Mouse (Mus musculus): ENCODE measurements around the gene Ttc39b.
A peak's percentile ranks its signal among the peaks of the same experiment; 100 is the strongest.

Gene Ttc39b

DNA sequence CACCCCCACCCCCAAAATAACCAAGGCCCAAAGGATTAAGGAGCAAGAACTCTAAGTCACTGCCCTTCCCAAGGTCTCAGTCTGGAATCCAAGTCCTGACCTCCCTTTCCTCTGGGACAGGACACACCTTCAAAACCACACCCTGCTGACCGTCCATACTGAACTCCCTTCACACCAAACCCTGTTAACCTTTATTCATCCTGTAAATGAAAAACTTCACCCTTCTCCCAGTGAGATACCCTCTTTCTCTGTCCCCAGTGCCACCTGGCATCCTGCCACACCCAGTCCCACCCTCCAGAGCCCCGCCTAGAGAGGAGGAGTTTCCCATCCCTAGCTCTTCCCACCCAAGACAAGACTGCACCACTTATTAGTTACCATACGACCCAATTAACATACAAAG, 7.3 kb downstream of the Ttc39b start:
- no peak for DNase-seq

- DNase-seq: no peak
Measured at GRCm38 (mm10) chr4:83315930-83316329, 8.1 kb downstream of the Ttc39b start.

DNA sequence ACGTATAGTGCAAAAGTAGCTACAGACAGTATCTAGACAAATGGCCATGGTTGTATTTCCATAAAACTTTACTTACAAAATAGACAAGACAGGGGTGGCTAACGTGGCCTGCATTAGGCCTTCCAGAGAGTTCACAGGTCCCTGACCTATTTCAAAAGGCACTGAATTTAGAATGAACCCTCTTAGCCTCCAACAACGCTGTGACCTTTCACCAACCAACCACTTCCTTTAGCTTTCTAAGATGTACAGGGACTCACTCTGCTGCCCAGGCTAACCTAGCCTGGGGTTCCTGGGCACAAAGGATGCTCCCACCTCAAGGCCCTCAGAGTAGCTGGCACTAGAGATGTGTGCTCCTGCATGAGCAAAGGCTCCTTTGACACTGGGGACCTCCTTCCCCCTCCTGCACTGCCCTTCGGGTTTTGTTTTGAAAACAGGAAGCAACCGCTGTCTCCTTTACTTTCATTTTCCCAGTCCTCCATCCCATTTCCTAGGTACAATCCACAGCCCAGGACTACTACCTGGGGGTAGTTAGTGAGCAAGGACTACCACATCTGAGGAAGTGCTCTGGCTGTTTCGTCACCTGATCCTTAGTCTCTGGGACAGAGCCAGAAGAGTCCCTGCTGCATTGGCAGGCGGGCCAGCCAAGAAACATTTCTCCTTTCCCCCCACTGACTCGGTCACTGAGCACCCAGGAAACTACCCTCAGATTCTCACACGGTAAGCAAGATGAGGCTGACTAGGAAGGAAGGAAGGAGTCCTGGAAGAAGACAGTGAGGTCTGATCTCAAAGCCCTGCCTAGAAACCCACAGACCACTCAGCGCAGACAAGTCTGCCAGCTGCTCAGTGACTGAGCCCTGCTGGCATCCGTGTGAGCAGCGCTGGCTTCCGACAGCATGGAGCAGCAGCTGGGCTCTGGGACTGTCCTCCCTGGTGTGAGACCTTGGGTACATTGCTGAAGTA, 8.9 kb downstream of the Ttc39b start:
- no peak for DNase-seq

- no peak for DNase-seq
Measured at GRCm38 (mm10) chr4:83314261-83314793, 9.7 kb downstream of the Ttc39b start.

GRCm38 (mm10) chr4:83312336-83312735, 11.7 kb downstream of the Ttc39b start:
- no peak for DNase-seq

GRCm38 (mm10) chr4:83311481-83311880, 12.6 kb downstream of the Ttc39b start:
- no peak for DNase-seq

- DNase-seq: no peak
Measured at GRCm38 (mm10) chr4:83310990-83311389, 13.1 kb downstream of the Ttc39b start.

DNA sequence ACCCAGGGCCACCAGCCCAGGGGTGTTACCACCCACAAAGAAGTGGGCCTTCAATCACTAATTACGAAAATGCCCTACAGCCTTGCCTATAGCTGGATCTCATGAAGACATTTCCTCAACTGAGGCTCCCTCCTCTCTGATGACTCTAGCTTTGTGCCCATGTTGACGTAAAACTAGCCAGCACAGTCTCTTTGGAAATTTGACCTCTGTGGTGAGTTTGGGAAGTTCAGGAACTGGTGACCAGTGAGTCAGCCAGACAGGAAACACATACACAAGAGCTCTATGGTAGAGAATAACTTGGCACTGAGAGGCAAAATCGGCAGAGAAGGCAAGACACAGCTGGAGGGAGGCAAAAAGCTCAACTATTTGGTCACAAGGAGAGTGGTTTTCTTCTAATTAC, 15.1 kb downstream of the Ttc39b start:
- no peak for DNase-seq

DNA sequence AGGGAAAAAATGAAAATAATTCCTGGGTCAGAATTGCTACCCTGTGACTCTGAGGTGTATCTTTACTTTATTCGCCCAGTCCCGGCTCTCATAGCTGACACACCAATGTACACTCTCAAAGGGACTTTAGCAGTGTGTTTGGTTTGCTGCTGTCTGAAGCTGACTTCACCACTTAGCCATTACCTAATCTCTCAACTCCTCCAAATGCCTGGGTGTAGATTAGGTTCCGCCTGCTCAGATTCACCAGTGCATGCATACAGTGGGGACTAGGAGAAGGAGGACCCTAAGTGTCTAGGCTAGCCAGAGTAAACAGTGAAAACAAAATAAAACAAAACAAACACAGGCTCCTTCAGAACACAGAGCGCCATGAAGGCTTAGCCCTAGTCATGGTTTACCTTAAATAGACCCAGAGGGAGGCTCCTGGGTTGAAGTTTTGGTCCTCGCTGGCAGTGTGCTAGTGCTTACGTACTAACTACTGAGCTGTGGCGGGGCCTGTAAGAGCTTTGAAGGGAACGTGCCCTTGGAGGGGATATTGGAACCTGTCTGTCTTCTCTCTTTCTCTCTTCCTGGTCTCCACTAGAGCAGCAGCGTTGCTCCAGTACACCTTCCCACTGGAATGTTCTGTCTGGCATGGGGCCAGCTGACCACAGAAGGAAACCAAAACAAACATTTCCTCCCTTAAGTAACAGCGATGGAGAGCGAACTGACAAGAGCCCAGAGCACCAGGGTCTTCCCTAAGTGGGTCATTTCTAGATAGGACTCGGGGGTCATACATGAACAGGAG, 16.2 kb downstream of the Ttc39b start:
- DNase-seq: no peak

- no peak for DNase-seq
Measured at GRCm38 (mm10) chr4:83306879-83307278, 17.2 kb downstream of the Ttc39b start.

- no peak for DNase-seq
Measured at GRCm38 (mm10) chr4:83305099-83305498, 19.0 kb downstream of the Ttc39b start.

DNA sequence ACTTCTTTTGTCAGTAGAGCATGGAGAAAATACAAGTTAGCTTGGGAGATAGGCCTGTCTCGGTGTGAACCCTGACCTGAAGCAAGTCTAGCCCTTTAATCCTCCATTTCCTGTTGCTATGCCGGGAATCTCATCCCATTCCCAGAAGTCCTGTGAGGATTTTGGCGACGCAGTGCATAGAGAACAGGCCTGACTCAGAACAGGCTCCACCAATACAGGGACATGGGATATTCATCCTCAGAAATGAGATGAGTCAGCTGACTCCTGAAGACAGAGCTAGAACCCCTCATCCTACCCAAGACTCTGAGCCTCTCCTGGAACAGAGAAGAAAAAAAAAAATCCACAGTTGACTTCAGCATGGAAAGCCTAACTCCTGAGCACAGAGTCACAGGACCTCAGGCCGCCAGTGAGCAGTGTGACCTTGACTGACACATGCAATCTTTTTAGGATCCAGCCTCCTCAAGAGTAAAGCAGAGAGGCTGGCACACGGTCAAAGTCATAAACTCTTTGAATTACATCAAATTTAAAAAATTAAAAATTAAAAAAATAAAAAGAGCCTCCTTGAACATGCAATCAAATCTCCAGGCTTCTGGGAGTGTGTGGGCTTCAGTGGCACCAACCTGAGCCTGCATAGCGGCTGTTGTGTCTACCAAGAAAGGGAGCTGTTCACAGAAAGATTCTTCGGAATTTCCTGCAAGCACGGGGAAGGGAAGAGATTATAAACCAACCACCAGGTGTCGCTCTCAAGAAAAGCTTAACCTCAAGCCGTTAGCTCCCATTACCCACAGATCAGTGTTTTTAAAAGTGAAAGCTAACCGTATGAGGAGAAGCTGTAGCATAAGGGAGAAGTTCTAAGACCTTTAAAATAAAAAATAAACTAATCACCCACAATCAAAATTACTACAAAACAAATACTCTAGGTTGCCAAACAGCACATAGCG, 20.9 kb downstream of the Ttc39b start:
- peak; percentile 84 for DNase-seq

DNA sequence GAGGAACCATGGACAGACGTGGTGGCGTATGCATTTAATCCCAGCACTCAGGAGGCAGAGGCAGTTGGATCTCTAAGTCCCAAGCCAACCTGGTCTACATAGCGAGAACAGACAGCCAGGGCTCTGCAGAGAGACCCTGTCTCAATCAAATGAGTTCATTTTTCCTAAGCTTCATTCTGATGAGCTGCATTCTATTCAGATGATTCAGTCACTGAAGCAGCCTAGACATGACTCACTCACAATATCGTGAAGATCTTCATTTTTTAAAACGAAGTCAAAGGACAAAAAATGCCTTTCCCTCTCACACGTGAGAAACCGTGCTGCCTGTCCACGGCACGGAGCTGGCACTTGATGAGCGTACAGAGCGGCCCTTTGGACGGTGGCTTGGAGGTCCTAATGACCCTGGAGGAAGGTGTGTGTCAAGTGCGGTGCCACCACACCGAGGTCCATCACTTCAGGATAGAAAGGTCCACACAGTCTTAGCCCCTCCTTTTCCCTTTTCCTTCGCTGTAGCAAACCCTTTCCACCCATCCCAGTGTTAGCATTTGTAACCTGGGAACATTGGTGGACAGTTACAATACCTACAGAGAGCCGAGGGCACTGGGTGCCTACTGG, 21.8 kb downstream of the Ttc39b start:
- no peak for DNase-seq

DNA sequence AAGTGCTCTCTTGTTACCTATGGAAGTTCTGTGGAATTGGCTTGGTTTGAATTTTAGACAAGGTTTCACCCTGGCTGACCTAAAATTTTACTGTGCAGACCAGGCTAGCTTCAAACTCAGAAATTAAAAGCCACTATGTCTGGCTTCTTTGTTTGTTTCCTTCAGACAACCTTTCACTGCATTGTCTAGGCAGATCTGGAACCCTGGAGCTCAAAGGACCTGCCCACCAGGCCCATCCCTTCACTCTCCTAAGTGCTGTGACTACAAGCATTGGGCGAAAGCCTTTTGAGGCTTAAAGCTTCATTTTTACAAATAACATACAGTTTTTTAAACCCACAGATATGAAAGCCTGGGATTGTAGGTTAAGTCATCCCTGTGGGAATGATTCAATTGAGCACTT, 22.3 kb downstream of the Ttc39b start:
- DNase-seq: no peak

DNA sequence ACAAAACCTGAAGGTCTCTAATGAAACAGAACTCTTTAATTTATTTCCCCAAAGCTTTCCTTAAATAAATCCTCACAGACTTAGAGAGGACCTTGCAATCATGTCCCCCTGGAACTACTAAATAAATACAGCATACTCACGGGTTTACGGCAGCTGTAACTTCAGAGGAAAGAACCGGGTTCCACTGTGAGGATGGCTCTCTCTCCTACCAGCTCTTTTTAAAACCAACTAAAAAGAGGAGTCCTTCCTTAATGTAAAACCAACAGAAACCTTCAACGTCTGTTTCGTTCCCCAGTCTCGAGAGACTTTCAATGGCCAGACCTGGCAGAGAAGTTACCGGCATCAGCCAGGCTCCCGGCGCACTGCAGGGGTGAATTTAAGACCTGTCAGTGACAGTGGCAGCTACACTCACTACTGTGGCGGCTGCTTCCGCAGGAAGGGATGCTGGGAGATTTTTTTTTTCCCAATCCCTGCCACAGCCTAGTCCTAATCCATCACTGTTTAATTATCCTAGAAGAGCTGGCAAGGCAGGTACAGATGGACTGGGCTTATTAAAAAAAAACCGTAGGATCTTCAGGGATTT, 39.2 kb downstream of the Ttc39b start:
- DNase-seq: peak; percentile 66

- DNase-seq: peak; percentile 54
Measured at GRCm38 (mm10) chr4:83283973-83284767, 39.9 kb downstream of the Ttc39b start.

DNA sequence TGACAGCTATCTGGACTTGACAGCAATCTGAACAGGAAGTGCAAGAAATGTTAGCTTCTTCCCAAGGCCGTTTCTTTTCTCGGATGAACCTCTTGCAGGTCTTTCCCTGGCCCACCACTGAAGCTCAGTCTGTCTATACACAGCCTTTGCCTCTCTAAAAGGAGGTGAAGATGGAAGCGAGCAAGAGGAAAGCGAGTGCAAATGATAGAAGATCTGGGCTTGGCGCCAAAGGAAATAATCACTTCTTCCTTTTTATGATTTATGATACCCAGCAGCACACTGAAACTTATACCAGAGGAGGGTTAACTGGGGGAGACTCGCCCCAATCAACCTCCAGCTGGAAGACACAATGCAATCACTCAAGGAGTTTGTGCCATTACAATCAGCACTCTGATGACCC, 41.6 kb downstream of the Ttc39b start:
- DNase-seq: no peak

GRCm38 (mm10) chr4:83279236-83279635, 44.8 kb downstream of the Ttc39b start:
- peak; percentile 73 for DNase-seq

- no peak for DNase-seq
Measured at GRCm38 (mm10) chr4:83274241-83274640, 49.8 kb downstream of the Ttc39b start.

- DNase-seq: peak; percentile 28
Measured at GRCm38 (mm10) chr4:83273616-83274050, 50.4 kb downstream of the Ttc39b start.
